Comparison of ENCODE assay signal across 7 mouse cellular contexts in the genomic region with DNA sequence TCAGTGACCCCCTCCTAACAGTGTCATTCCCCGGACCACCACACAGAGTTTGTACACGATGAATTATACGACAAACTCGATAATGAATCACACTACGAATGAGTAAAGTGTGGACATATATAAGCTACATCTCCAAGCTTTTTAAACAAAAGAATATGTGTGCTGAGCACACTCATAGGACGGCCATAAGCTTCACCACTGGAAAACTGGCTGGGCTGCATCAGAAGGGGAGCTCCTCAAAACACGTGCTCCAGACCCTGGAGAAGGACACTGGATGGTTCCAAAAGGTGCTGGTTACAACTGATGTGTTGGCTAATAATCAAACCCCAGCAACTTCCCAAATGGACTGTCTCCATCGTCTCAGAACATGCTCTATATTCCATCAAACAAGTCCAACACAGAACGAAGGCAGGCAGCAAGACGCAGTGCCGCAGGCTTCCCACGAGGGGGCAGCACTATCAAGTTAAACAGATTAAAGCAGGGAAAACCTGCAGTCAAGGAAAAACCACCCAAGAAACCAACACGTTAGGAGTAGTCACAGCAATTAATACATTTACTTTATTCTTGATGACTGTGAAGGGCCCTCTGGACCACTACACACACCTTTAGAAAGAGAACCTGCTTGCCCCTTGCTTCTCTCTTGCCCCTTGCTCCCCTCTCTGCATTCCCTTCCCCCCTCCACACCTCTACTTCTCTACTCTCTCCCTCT. TPM values are rescaled to one million over a fixed set of nuclear protein-coding genes. Genes with fewer than 3 reads are reported as not detected.
A peak's percentile ranks its signal among the peaks of the same experiment; 100 is the strongest.
DNase-seq lines count a peak whose midpoint lies in the region; ATAC-seq lines count a peak whose summit lies in the region.

No protein-coding gene starts in this region.

- no peak overlapping the region for H3K27ac ChIP-seq in intestine, embryonic 16.5 days (ENCODE audit: low read length)
- H3K27ac ChIP-seq in limb, embryonic 11.5 days (replicated peaks; ENCODE audit: low read depth, low read length): no peak overlapping the region
- no peak overlapping the region for H3K27ac ChIP-seq in midbrain, embryonic 16.5 days (ENCODE audit: low read length)

- 55% methylated on average over 13 of the region's 13 CpGs for WGBS in intestine, embryonic 16.5 days
- WGBS in limb, embryonic 11.5 days: 63% methylated on average over 13 of the region's 13 CpGs
- 56% methylated on average over 13 of the region's 13 CpGs for WGBS in midbrain, embryonic 16.5 days

- DNase-seq in ZHBTc4 (ENCODE audit: low read depth, low spot score): peak; percentile 79
- DNase-seq in cerebellum, adult 8-10 months: peak; percentile 65
- peak; percentile 67 to 91 for DNase-seq in frontal cortex, adult 2 months (ENCODE audit: extremely low spot score in 1 of 2, low spot score in 1 of 2)
- peak; percentile 86 for DNase-seq in limb, embryonic 11.5 days (ENCODE audit: low spot score)
- peak; percentile 41 to 65 for DNase-seq in spleen, postnatal 14 days (ENCODE audit: low spot score in 2 of 2)

- no peak overlapping the region for H3K4me3 ChIP-seq in intestine, embryonic 16.5 days (ENCODE audit: low read length)
- H3K4me3 ChIP-seq in limb, embryonic 11.5 days (ENCODE audit: low read depth, low read length): no peak overlapping the region
- no peak overlapping the region for H3K4me3 ChIP-seq in midbrain, embryonic 16.5 days (ENCODE audit: low read depth, low read length)

- H3K4me1 ChIP-seq in intestine, embryonic 16.5 days (ENCODE audit: control insufficient read depth, insufficient read depth, low read length): peaks cover 13% of the 10 kb centered on the region
- H3K4me1 ChIP-seq in limb, embryonic 11.5 days (ENCODE audit: control insufficient read depth, insufficient read depth, low read length): no peaks in the 10 kb centered on the region
- no peaks in the 10 kb centered on the region for H3K4me1 ChIP-seq in midbrain, embryonic 16.5 days (ENCODE audit: control insufficient read depth, insufficient read depth, low read length)

- peak; percentile 29; the same call in 1 of the 2 replicates for ATAC-seq in intestine, embryonic 16.5 days
- ATAC-seq in limb, embryonic 11.5 days (ENCODE audit: insufficient number of reproducible peaks, low FRiP score, low TSS enrichment, low read depth): no peak; the same call in 1 of the 2 replicates
- ATAC-seq in midbrain, embryonic 16.5 days: peak; percentile 58

- no peak overlapping the region for H3K9ac ChIP-seq in intestine, embryonic 16.5 days (ENCODE audit: low read depth, low read length)
- no peak overlapping the region for H3K9ac ChIP-seq in limb, embryonic 11.5 days (ENCODE audit: low read length)
- no peak overlapping the region for H3K9ac ChIP-seq in midbrain, embryonic 16.5 days (ENCODE audit: low read depth, low read length)

- H3K9me3 ChIP-seq in intestine, embryonic 16.5 days (ENCODE audit: control insufficient read depth, low read length): no peaks in the 10 kb centered on the region
- H3K9me3 ChIP-seq in limb, embryonic 11.5 days (ENCODE audit: control insufficient read depth, low read length): no peaks in the 10 kb centered on the region
- no peaks in the 10 kb centered on the region for H3K9me3 ChIP-seq in midbrain, embryonic 16.5 days (replicated peaks; ENCODE audit: control insufficient read depth, low read length, poor library complexity, severe bottlenecking)

- no peaks in the 10 kb centered on the region for H3K36me3 ChIP-seq in intestine, embryonic 16.5 days (ENCODE audit: control insufficient read depth, insufficient read depth, low read length)
- no peaks in the 10 kb centered on the region for H3K36me3 ChIP-seq in limb, embryonic 11.5 days (ENCODE audit: control insufficient read depth, insufficient read depth, low read length)
- peaks cover 3% of the 10 kb centered on the region; the same call in 1 of the 2 replicates for H3K36me3 ChIP-seq in midbrain, embryonic 16.5 days (ENCODE audit: control insufficient read depth, insufficient read depth, low read length)

- H3K27me3 ChIP-seq in intestine, embryonic 16.5 days (replicated peaks; ENCODE audit: control insufficient read depth, insufficient read depth, low read length): no peaks in the 10 kb centered on the region
- H3K27me3 ChIP-seq in limb, embryonic 11.5 days (ENCODE audit: control insufficient read depth, insufficient read depth, low read length): no peaks in the 10 kb centered on the region
- no peaks in the 10 kb centered on the region for H3K27me3 ChIP-seq in midbrain, embryonic 16.5 days (ENCODE audit: control insufficient read depth, insufficient read depth, low read depth, low read length)

- no peak overlapping the region for H3K4me2 ChIP-seq in intestine, embryonic 16.5 days (ENCODE audit: low read depth, low read length)
- no peak overlapping the region for H3K4me2 ChIP-seq in limb, embryonic 11.5 days (ENCODE audit: low read depth, severe bottlenecking)
- H3K4me2 ChIP-seq in midbrain, embryonic 16.5 days (ENCODE audit: low read length): no peak overlapping the region

RNA-seq across cellular contexts. Expression of gene Fam3c, which starts 30.5 kb away (rescaled TPM):
- polyA plus RNA-seq in frontal cortex, adult 2 months (2012; rRNA removed): 46.1 and 51.6 TPM in 2 replicates
- 35.6 and 36.9 TPM in 2 replicates for polyA plus RNA-seq in intestine, embryonic 16.5 days (2015; fragmentation: Nextera tagmentation; extraction: Ambion mirVana)
- polyA plus RNA-seq in limb, embryonic 11.5 days (2014; fragmentation: Nextera tagmentation; extraction: Ambion mirVana): 40.1 and 40.3 TPM in 2 replicates
- polyA plus RNA-seq in midbrain, embryonic 16.5 days (2015; fragmentation: Nextera tagmentation; extraction: Ambion mirVana): 91.5 and 105 TPM in 2 replicates

RNA-seq across cellular contexts. Expression of gene Wnt16, which starts 37.5 kb away (rescaled TPM):
- polyA plus RNA-seq in frontal cortex, adult 2 months (2012; rRNA removed): 0.42 and 0.46 TPM in 2 replicates
- 0.16 and 0.23 TPM in 2 replicates for polyA plus RNA-seq in intestine, embryonic 16.5 days (2015; fragmentation: Nextera tagmentation; extraction: Ambion mirVana)
- 0.51 and 0.88 TPM in 2 replicates for polyA plus RNA-seq in limb, embryonic 11.5 days (2014; fragmentation: Nextera tagmentation; extraction: Ambion mirVana)
- polyA plus RNA-seq in midbrain, embryonic 16.5 days (2015; fragmentation: Nextera tagmentation; extraction: Ambion mirVana): 0.25 TPM in 1 of 2 replicates, not detected in the other
